Mouse (Mus musculus) NIH3T3 (cell line): ENCODE results near the gene Ppm1a.
A peak's percentile ranks its signal among the peaks of the same experiment; 100 is the strongest.

Source experiments
- DNase-seq: peaks from one replicate; pipeline ENCODE4 v3.0.0-alpha.2; 2012; ENCODE audit warnings: low read depth

The Ppm1a gene

DNA sequence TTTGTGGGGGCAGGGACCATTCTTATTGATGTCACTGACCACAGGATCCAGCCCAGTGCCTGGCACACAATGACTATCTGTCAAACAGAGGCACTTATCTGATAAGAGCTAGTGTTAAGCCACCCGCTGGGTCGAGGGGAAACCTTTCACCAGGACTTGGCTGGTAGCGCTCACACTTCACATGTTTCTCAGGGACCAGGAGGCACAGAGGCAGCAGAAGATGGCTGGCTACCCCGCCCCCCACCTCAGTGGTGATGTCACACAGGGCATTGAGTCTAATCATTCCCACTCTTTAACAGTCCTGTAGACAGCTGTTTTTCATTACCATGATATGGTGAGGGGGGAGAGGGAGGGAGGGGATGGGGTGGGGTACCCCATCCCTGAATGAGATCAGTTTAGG, at the start of gene Ppm1a:
TSS of gene Ppm1a (plus strand) at position 370 of the 400 bp plus-strand sequence.
- DNase-seq: peak; percentile 45

DNA sequence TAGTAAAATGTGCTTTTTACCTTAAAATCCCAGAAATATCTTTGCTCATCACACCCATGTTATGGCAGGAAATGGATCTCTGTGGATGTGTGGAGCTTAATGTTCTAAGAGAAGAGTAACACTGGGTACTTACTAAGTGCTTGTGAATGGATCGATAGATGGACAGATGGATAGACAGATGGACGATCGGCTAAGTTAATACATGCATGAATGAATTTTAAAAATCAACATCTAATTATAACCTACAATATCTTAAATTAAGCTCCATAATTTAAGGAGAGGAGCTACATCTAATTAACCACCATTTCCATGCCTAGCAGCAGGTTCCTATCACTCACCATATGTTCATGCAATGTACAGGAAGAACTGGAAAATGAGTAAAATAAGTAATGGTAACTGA, 47.3 kb upstream of the Ppm1a start:
- DNase-seq: no peak

DNA sequence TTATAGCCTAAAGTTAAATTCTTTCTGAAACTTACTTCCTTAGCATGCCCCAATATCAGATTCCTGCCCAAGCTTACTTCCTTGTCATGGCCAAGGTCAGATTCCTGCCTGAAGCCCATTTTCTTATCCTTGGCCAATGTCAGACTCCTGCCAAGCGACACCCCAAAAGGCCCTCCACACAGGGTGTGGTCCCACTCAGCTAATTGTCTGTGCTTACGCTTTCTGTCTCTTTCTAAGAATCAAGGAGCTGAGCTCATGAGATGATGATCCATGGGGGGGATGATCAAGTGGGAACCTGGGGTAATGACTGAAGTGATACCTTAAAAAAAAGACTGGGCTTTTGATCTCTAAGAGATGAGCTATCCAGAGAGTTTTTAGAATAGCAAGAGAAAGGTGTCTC, 42.4 kb upstream of the Ppm1a start:
- DNase-seq: no peak

DNA sequence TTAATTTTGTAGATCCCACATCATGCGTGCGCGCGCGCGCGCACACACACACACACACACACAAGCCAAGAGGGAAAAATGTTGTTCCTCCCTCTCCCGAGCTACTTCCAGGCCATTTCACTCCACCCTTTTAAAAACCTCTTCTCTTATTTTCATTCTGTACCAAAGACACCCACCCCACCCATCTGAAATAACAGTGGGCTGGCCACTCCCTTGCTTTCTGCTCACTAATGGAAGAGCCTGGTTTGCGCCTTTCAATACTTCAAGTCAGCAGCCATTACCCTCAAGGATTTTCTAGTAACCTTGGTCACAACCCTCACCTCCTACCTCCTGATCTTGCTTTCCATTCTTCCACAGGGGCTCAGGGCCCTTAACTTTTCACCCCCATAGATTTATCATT, 41.4 kb upstream of the Ppm1a start:
- no peak for DNase-seq

DNA sequence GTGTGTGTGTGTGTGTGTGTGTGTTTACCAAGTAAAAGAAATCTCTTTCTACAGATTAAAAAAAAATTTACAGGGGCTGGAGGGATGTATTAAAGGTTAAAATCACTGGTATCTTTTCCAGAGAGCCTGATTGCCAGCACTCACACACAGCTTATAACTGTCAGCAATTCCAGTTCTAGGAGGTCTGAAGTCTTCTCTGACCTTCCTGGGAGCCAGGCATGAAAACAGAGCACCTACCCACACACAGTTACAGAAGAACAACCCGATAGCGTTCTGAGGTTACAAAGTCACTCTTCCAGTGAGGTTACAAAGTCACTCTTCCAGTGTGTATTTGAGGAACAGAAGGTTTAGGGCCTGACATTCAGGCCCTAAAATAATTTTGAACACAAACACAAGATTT, 38.2 kb upstream of the Ppm1a start:
- DNase-seq: no peak

DNA sequence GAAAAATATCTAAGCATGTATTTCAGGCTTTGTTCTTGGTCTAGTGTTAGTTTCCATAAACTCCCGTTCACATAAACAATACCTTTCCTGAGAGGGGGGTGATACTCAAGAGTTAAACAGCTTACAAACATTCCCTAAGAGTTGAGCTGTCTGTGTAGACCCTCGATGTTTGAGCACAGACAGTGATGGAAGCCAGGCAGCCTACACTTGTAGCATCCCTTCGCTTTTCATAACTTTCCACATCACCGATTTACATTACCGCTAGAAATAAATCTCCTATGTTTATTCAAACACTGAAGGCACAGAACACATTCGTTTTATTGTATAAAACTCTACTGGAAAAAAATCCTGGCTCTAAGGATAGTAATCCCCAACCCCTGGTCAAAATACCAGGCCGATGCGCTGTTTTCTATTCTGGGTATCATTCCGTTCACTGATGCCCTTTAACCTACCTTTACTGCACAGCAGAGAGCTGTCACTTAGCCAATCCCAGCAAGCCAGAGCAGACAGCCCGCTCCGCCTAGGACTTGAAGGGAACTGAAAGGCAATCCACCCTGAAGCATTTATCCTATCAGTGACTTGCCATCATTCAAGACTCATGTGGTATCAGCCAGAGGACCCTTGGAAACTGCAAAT, 37.7 kb upstream of the Ppm1a start:
- no peak for DNase-seq

DNA sequence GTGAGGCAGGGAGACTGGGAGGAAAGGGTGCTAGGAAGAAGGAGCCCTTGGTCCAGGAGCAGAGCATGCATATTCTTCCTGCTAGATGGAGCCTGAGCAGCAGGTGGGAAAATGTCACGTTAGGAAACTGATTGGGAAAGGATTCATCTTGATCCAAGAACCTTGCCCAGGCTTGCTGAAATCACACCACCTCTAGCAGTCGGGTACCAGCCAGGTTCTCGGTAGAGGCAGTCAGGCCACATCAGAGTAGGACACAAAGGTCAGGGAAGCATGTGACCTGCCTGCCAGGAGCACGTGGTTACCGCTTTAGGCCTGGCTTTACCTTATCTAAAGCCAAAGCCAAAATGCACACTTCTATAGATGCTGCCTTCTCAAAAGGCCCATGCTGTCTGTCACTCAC, 35.5 kb upstream of the Ppm1a start:
- no peak for DNase-seq

DNA sequence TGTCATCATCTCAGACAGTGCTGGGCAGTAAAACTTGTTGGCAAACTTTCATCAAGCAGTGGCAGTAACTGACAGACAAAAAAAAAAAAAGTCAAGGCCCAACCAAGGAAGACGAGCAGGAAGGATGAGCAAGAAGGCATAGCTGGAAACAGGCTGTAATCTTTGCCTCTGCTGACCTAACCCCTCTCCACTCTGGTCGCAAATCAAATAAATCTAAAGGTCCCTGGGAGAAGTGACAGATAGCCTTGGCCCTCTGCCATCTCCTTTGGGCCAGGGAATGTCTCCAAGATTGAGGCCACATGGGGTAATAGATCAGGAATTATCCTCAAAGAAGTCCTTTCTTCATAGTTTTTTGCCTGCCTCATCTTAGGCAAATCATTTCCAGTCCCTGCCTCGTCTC, 33.3 kb upstream of the Ppm1a start:
- DNase-seq: peak; percentile 43

DNA sequence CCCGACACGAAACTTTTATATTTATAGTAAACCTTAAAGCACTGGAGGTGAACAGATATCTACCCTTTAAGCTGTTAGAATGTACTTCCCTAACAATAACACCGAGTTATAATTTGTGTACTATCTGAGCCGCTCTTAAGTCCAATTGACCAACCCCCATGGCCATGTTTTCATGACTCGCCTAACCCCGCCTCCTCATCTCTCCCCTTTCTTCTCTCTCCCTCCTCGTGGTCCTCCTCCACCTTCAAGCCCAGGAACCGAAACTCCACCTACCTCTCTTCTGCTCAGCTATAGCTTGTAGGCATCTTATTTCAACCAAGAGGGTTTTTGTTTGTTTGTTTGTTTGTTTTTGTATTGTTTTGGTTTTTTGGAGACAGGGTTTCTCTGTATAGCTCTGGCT, 30.2 kb upstream of the Ppm1a start:
- no peak for DNase-seq

DNA sequence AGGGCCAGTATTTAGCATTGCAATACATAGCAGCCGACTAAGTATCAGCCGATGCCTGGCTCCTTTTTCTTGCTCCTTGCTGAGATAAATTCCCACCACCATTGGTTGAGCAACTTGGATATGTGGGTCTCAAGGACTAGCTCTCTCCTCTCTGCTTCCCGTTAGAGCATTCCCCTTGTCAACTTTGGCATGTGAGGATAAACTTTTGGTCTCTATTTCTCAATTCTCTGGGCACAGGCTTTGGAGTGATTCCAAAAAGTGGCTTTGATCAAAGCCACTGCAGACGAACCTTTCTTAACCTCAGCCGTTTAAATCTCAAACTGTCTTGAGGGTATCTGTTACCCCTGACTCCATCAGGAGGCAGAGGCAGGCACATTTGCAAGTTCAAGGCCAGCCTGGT, 29.6 kb upstream of the Ppm1a start:
- no peak for DNase-seq

DNA sequence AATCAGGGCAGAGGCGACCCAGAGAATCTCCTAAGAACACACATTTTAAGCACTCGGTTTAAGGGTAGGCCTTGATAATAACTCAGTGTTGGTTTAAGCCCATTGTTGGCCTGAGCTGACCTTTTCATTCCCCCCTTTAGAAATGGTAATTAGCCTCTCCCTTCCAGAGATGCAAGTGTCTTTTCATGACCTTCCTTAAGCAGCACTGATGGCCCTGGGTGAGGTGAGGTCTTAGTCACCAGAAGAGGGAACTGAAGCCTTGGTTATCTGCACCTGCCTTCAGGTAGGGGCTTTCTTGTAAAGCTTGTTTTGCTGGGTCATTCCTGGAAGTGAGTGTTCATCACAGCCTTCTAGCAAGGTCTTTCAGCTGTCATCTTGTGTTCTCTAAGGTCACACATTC, 23.1 kb upstream of the Ppm1a start:
- no peak for DNase-seq

DNA sequence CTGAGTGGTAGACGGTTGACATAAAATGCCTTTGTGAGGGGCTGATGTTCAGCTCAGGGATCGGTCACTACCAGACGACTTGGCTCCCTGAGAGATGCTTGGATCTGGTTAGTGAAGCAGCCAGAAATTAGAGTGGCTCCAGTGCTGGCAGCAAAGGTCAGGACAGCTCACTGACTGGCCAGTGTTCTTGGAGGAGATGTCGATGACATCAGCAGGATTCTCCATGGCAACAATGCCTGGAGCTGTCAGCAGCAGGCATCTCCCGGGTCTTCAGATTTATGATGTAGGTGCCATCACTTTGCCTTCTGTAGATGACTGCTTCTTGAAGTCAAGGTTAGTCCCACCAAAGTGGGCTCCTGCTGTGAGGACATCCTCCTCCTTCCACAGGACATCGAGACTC, 16.1 kb upstream of the Ppm1a start:
- DNase-seq: peak; percentile 55

DNA sequence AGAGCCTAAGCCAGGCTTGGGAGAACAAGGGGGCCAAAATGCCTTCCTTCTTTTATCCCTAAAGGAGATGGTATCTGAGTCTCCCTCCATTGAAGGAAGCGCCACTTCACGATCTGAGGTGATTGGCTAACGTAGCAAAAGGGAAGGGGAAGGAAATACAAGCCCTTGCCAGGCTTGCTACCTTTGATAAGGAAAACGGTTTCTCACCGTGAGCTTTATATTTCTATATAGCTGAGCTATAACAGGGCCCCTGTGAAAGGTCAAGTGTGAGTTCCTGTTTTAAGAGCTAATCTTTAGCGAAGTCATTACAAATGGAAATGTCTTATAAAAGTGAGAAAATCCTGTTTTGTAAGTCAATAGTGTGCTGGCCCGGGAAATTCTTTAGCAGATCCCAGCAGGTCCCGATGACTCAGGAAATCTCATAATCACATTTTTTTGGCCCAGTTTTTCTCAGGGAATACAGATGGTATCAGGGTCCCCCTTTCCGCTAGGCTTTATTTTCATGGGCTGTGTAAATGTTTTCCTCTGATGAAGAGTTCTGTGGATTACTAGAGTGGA, 12.4 kb upstream of the Ppm1a start:
- DNase-seq: no peak

DNA sequence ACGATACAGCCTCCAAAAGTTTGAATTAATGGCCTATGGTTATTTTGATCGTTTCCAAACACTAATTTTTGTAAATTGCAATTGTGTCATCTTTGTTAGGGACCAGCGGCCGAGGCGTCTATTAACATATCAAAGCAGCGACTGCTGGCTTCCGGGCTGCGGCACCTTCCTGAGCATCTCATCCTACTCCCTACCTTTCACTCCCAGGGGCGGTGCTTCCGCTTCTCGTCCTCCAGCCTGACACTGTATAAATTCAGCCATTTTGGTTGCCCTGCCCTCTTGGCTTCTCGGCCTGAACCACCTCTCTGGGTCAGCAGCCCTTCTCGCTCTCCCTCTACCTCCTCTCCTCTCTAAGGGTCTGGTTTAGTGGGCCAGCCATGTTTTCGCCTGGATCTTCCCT, 11.8 kb upstream of the Ppm1a start:
- no peak for DNase-seq

DNA sequence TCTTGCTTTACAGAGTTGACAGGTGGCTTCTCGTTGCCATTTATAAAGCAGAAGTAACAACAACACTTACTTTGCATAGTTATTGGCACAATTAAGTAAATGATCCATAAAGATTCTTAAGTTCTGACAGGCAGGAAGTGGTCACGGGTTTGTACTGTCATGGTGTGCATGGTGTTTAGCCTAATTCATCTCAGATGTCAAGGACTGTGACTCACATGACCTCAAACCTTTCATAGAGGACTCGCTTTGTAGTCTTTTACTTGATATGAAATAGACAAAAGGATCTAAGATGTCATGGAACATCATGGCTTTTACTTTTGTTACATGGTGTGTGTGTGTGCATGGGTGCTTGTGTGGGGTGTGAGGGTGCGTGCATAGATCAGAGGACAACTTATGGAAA, 8.9 kb upstream of the Ppm1a start:
- no peak for DNase-seq

DNA sequence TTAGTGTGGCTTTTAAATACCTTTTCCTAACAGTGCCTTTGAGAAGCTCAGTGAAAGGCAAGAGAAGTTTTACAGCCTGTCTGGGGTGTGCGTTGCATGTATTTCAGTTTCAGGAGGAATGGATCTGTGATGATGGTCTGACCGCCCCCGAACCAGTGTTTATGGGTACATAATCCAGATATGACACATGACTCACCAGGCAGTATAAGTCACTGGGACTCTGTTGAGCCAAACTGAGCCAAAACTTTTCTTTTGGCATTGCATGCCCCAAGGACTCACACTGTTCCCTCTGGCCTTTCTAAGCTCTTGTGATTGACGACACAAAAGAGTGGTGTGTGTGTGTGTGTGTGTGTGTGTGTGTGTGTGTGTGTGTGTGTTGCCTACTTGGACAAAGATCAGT, 8.4 kb upstream of the Ppm1a start:
- peak; percentile 60 for DNase-seq

DNA sequence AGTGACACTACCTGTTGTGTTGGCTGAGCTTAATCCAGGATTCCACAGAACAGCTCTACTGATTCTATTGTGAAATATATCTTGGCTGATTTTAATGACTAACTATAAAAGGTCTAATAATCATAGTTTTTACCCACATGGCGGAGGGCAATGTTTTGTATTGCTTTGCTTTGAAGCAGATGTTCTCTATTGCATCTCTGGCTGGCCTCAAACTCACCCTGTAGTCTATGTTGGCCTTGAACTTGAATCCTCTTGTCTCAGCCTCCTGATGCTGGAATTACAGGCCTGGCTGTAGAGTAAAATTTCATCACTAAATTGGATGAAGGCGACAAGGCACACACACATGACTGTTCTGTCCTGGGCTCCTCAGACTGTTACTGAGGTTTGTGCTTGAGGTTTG, 7.8 kb upstream of the Ppm1a start:
- DNase-seq: no peak

DNA sequence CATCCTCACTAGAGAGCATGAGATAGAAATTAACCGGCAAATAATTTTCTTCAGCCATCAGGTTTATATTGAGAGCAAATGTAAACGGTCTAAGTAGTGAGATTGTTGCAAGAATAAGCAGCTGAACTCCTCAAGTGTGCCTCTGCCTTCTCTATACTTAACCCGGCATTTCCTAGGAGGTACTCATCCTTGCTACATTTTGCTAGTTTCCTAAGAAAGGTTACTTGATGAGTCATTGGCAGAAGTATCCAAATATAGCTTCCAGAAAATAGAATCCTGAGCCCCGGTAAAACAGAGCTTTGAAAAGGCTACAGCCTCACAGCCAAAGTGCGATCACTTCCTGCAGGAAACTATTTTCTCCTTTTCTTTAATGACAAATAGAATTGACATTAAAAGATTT, 7.2 kb upstream of the Ppm1a start:
- peak; percentile 61 for DNase-seq

DNA sequence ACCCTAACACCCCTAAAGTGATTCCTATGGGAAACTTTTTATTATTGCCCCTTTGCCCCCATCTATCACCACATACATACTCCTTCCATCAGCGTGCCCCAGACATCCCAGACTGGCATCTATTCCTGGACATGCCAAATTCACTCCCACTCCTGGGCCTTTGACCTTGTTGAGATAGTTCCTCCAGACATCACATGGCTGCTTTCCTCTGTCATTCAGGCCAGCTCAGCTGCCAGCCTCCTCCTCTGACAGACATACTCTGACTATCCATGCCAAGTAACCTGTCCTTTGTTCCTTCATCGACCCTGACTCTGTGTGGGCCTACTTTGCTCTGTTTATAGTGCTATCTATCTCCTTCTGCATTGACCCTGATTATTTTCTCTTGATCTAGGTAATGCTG, 6.6 kb upstream of the Ppm1a start:
- DNase-seq: no peak

DNA sequence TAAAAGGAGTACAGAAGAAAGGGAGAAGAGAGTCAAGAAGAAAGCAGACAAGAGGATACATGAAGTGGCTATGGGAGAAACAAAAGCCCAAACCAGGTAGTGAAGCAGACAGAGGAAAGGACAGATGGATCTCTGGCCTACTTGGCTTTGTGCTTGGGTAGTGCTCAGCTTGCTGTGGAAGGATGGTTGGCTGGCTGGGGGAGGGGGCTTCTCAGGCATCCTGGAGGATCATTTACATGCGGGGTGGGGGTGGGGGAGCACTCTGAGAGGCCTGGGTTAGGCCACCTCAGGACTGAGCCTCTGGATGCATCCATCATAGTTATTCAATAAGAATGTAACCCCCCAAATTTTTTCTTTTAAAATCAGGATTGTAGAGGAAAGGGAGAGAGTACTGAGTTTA, 341 bp downstream of the Ppm1a start:
- DNase-seq: no peak

DNA sequence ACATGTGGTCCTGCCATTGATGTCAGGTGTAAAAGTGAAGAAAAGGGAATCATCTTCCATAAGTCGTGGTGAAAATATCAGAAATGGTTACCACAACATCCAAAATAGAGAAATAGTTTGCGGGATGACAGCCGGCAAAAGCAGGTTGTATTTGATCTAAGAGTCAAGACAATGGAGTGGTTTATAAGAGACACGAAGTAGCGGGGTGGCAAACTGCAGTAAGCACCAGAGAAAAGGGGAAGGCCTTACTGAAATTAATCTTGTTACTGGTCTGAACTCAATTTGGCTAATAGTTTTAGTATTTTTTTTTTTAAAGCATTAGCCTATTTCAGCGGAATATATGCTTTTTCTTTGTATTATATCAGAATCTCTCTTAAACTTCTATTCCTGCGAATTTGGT, 2.7 kb downstream of the Ppm1a start:
- DNase-seq: no peak

DNA sequence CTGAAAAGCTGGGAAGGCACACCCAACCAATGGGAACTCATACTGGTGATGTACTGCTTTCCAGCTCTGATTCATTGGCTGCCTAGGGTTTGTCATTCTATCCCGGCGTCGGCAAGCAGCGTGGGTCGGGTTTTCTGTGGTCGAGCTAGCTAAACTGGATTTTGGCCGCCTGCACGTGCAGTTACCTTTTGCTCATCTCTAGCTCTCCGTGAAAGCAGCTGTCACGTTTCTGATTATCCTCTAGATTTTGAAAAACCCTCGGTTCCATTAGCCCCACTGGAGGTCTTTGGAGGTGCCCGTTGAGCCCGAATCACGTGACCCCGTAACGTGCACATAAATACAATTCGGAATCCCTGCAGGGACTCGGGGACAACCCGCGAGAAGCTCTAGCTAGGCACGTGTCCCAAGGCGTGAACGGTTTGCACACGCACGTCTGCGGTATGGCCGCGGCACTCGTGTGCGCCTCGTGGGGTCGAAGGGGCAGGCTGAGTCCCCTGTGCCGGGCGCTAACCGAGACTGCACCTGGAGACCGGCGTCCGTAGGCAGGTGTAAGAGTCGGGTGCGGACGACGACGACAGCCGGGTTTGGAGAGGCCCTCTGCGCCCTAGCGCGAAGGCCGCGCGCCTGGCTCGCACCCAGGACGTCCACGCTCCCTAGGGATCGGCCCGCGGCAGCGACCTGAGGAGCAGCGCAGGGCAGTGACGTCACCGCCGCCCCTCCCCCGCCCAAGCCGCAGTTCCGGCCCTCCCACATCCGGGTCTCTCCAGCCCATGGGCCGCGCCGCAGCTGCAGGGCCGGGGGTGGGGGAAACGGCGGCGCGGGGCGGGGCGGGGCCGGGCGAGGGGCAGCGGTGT, 3.3 kb downstream of the Ppm1a start:
- peak; percentile 96 for DNase-seq

DNA sequence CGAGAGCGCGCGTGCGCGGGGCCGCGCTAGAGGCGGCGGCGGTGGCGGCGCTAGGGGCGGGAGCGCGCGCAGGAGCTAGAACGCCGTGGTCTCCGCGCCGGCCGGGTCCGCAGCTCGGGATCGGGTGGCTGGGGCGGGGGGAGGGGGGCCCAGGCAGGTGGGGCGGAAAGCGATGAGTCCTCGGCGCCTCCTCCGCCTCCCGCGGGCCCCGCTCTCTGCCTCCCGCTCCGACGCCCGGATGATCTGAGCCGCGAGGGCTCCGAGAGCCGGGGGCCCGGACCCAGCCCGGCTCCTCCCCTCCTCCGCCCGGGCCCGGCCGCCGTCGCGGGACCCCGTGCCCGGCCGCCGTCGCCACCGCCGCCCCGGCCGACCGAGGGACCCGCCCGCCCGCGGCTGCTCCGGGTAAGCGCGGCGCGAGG, 4.0 kb downstream of the Ppm1a start:
- no peak for DNase-seq
